Mouse (Mus musculus) neural tube, embryonic 12.5 days (tissue): ENCODE data around the gene Nudt4. TPM values are rescaled to one million over a fixed set of nuclear protein-coding genes. Genes with fewer than 3 reads are reported as not detected.
"Not testable (repeated sequence)": the region's sequence is repeated elsewhere in the genome, so short reads cannot be mapped to it uniquely, and the experiment has no call there.

Experiments
- ATAC-seq: fragments of 200-750 bp; cut with Nextera tagmentation; 2 replicates; pipeline ENCODE4 v1.8.0; 2017; ENCODE audit warnings: low read depth, mild to moderate bottlenecking, moderate TSS enrichment, moderate library complexity; ENCODE audit not compliant: low FRiP score
- H3K27ac ChIP-seq: fragments of 300-500 bp; sonication (generic); 2 replicates; pipeline ENCODE4 v1.5.1; 2016
- H3K27me3 ChIP-seq: fragments of 300-500 bp; sonication (generic); replicated peaks from 2 replicates; pipeline ENCODE4 v1.6.1; 2016; ENCODE audit warnings: mild to moderate bottlenecking
- H3K36me3 ChIP-seq: fragments of 300-500 bp; sonication (generic); 2 replicates; pipeline ENCODE4 v1.6.1; 2016; ENCODE audit warnings: mild to moderate bottlenecking
- H3K4me1 ChIP-seq: fragments of 300-500 bp; sonication (generic); 2 replicates; pipeline ENCODE4 v1.6.1; 2016
- H3K4me2 ChIP-seq: fragments of 300-500 bp; sonication (generic); replicated peaks from 2 replicates; pipeline ENCODE4 v1.6.1; 2016; ENCODE audit warnings: mild to moderate bottlenecking
- H3K4me3 ChIP-seq: fragments of 300-500 bp; sonication (generic); 2 replicates; pipeline ENCODE4 v1.5.1; 2016
- H3K9ac ChIP-seq: fragments of 300-500 bp; sonication (generic); 2 replicates; pipeline ENCODE4 v1.6.1; 2016; ENCODE audit warnings: mild to moderate bottlenecking
- H3K9me3 ChIP-seq: fragments of 300-500 bp; sonication (generic); 2 replicates; pipeline ENCODE4 v1.6.1; 2016; ENCODE audit warnings: mild to moderate bottlenecking
- WGBS: fragments of 180-500 bp; shearing (Covaris S2); methylation state at CpG from one replicate; pipeline ENCODE4 v1.1.7; 2016; 5-methylcytosine and 5-hydroxymethylcytosine counted together
- polyA plus RNA-seq: library from polyadenylated mRNA; unstranded; fragments of >200 nt; fragmentation: Nextera tagmentation; extraction: Ambion mirVana; gene quantifications from 2 replicates; pipeline ENCODE4 v1.2.1, GENCODE M21; 2016

The Nudt4 gene
- polyA plus RNA-seq, 1 experiment from 2014 or later: 130 TPM

GRCm38 (mm10) chr10:95562859-95563841 lies 796 bp downstream of the Nudt4 start:
- no peaks in the 10 kb centered on the region for H3K27me3 ChIP-seq
- H3K9me3 ChIP-seq: no peaks in the 10 kb centered on the region
- H3K36me3 ChIP-seq: no peaks in the 10 kb centered on the region
- H3K4me3 ChIP-seq: peak overlapping the region; percentile 94
- H3K4me1 ChIP-seq: peaks cover 29% of the 10 kb centered on the region
- peak overlapping the region; percentile 93 for H3K27ac ChIP-seq
- peak overlapping the region; percentile 70 for H3K4me2 ChIP-seq
- WGBS: 1% methylated on average over 64 of the region's 65 CpGs
- ATAC-seq: peak; percentile 76
- peak overlapping the region; percentile 97 for H3K9ac ChIP-seq

GRCm38 (mm10) chr10:95562395-95562794 lies 1.6 kb downstream of the Nudt4 start:
- Histone ChIP-seq H3K36me3 (peaks cover 3% of the 10 kb centered on the region; the same call in 1 of the 2 replicates), H3K4me3 (peak overlapping the region; percentile 94), H3K9ac (peak overlapping the region; percentile 97), H3K4me1 (peaks cover 29% of the 10 kb centered on the region), H3K27ac (no peak overlapping the region), H3K9me3 (no peaks in the 10 kb centered on the region), H3K27me3 (no peaks in the 10 kb centered on the region), H3K4me2 (peak overlapping the region; percentile 70)
- no peak for ATAC-seq
- WGBS: 12% methylated on average over 8 of the region's 8 CpGs

- Histone ChIP-seq H3K4me3 (peak overlapping the region; percentile 94), H3K9ac (peak overlapping the region; percentile 97; the same call in 1 of the 2 replicates), H3K9me3 (no peaks in the 10 kb centered on the region), H3K36me3 (peaks cover 3% of the 10 kb centered on the region; the same call in 1 of the 2 replicates), H3K27ac (no peak overlapping the region), H3K4me2 (peak overlapping the region; percentile 70), H3K4me1 (peaks cover 29% of the 10 kb centered on the region), H3K27me3 (no peaks in the 10 kb centered on the region)
- 59% methylated on average over 7 of the region's 7 CpGs for WGBS
- ATAC-seq: no peak
Observed at GRCm38 (mm10) chr10:95561616-95562015, 2.3 kb downstream of the Nudt4 start.

GRCm38 (mm10) chr10:95560394-95560983 lies 3.5 kb downstream of the Nudt4 start:
- Histone ChIP-seq H3K4me1 (peaks cover 27% of the 10 kb centered on the region), H3K4me3 (no peak overlapping the region), H3K9me3 (no peaks in the 10 kb centered on the region), H3K27ac (no peak overlapping the region), H3K27me3 (no peaks in the 10 kb centered on the region), H3K36me3 (peaks cover 3% of the 10 kb centered on the region; the same call in 1 of the 2 replicates), H3K9ac (no peak overlapping the region), H3K4me2 (peak overlapping the region; percentile 27; the same call in 1 of the 2 replicates)
- no peak for ATAC-seq
- 88% methylated on average over 9 of the region's 9 CpGs for WGBS

GRCm38 (mm10) chr10:95559426-95559825 lies 4.5 kb downstream of the Nudt4 start:
- H3K27ac ChIP-seq: no peak overlapping the region
- no peak for ATAC-seq

GRCm38 (mm10) chr10:95557337-95557828 lies 6.6 kb downstream of the Nudt4 start:
- WGBS: 88% methylated on average over 5 of the region's 5 CpGs
- H3K9ac ChIP-seq: no peak overlapping the region
- no peaks in the 10 kb centered on the region for H3K27me3 ChIP-seq
- no peak overlapping the region for H3K4me2 ChIP-seq
- no peaks in the 10 kb centered on the region for H3K9me3 ChIP-seq
- no peak overlapping the region for H3K4me3 ChIP-seq
- peaks cover 3% of the 10 kb centered on the region; the same call in 1 of the 2 replicates for H3K36me3 ChIP-seq
- peaks cover 22% of the 10 kb centered on the region for H3K4me1 ChIP-seq
- no peak for ATAC-seq
- no peak overlapping the region for H3K27ac ChIP-seq

More at GRCm38 (mm10) chr10:95559426-95559825, 4.5 kb downstream of the Nudt4 start:
- no peaks in the 10 kb centered on the region for H3K9me3 ChIP-seq
- no peak overlapping the region for H3K9ac ChIP-seq
- H3K4me1 ChIP-seq: peaks cover 23% of the 10 kb centered on the region
- 0 out of 2 replicates have a peak overlapping the region, but pooled peaks have one; percentile 5 for H3K4me2 ChIP-seq
- 82% methylated on average over 7 of the region's 7 CpGs for WGBS
- no peaks in the 10 kb centered on the region for H3K27me3 ChIP-seq
- no peak overlapping the region for H3K4me3 ChIP-seq
- H3K36me3 ChIP-seq: peaks cover 3% of the 10 kb centered on the region; the same call in 1 of the 2 replicates

GRCm38 (mm10) chr10:95555866-95556265 lies 8.1 kb downstream of the Nudt4 start:
- WGBS: 81% methylated on average over 11 of the region's 11 CpGs
- no peak overlapping the region for H3K4me2 ChIP-seq
- H3K4me1 ChIP-seq: peaks cover 13% of the 10 kb centered on the region
- no peak overlapping the region for H3K27ac ChIP-seq
- H3K36me3 ChIP-seq: peaks cover 3% of the 10 kb centered on the region; the same call in 1 of the 2 replicates
- H3K9ac ChIP-seq: no peak overlapping the region
- ATAC-seq: no peak
- H3K27me3 ChIP-seq: no peaks in the 10 kb centered on the region
- H3K4me3 ChIP-seq: no peak overlapping the region
- no peaks in the 10 kb centered on the region for H3K9me3 ChIP-seq

- H3K36me3 ChIP-seq: peaks cover 21% of the 10 kb centered on the region
- H3K9me3 ChIP-seq: no peaks in the 10 kb centered on the region
- H3K4me3 ChIP-seq: no peak overlapping the region
- ATAC-seq: no peak
- 60% methylated on average over 3 of the region's 3 CpGs for WGBS
- no peak overlapping the region for H3K4me2 ChIP-seq
- H3K4me1 ChIP-seq: peaks cover 4% of the 10 kb centered on the region
- no peak overlapping the region for H3K9ac ChIP-seq
- no peaks in the 10 kb centered on the region for H3K27me3 ChIP-seq
- no peak overlapping the region for H3K27ac ChIP-seq
Observed at GRCm38 (mm10) chr10:95552326-95552725, 11.6 kb downstream of the Nudt4 start.

- 0 out of 2 replicates have a peak, but pooled peaks have one; percentile 22 for ATAC-seq
Observed at GRCm38 (mm10) chr10:95551752-95552151, 12.2 kb downstream of the Nudt4 start.

GRCm38 (mm10) chr10:95550506-95550905 lies 13.4 kb downstream of the Nudt4 start:
- no peak for ATAC-seq
- peaks cover 32% of the 10 kb centered on the region for H3K36me3 ChIP-seq
- no peak overlapping the region for H3K4me2 ChIP-seq
- H3K27ac ChIP-seq: no peak overlapping the region
- no peak overlapping the region for H3K4me3 ChIP-seq
- no peak overlapping the region for H3K9ac ChIP-seq
- no peaks in the 10 kb centered on the region for H3K9me3 ChIP-seq
- whole genome bisulfite sequencing: 67% methylated on average over 1 of the region's 1 CpGs
- no peaks in the 10 kb centered on the region for H3K27me3 ChIP-seq
- peaks cover 4% of the 10 kb centered on the region for H3K4me1 ChIP-seq

More at GRCm38 (mm10) chr10:95551752-95552151, 12.2 kb downstream of the Nudt4 start:
- no peak overlapping the region for H3K9ac ChIP-seq
- no peaks in the 10 kb centered on the region for H3K9me3 ChIP-seq
- H3K36me3 ChIP-seq: peaks cover 27% of the 10 kb centered on the region
- H3K4me1 ChIP-seq: peaks cover 4% of the 10 kb centered on the region
- H3K4me3 ChIP-seq: no peak overlapping the region
- no peaks in the 10 kb centered on the region for H3K27me3 ChIP-seq
- H3K27ac ChIP-seq: no peak overlapping the region
- no peak overlapping the region for H3K4me2 ChIP-seq

- not testable (repeated sequence) for H3K4me3 ChIP-seq, H3K9ac ChIP-seq, H3K27me3 ChIP-seq, ATAC-seq, H3K4me1 ChIP-seq, H3K9me3 ChIP-seq, H3K4me2 ChIP-seq, H3K27ac ChIP-seq
- peaks cover 33% of the 10 kb centered on the region for H3K36me3 ChIP-seq
- 67% methylated on average over 5 of the region's 5 CpGs for WGBS
Observed at GRCm38 (mm10) chr10:95549080-95549479, 14.9 kb downstream of the Nudt4 start.
